Mouse (Mus musculus) cerebellum, adult 8-10 months (tissue): ENCODE data around the gene Brms1l.
A peak's percentile ranks its signal among the peaks of the same experiment; 100 is the strongest.
"Not testable (repeated sequence)": the region's sequence is repeated elsewhere in the genome, so short reads cannot be mapped to it uniquely, and the experiment has no call there.

Experiments used
- DNase-seq: peaks from one replicate; pipeline ENCODE4 v3.0.0; 2022

Brms1l gene

GRCm38 (mm10) chr12:55836199-55836951, at the start of gene Brms1l:
Brms1l (plus strand) TSS chr12:55836324.
- peak; percentile 94 for DNase-seq

- not testable (repeated sequence) for DNase-seq
These were observed 41.6 kb upstream of the Brms1l start for GRCm38 (mm10) chr12:55794485-55794884.

DNA sequence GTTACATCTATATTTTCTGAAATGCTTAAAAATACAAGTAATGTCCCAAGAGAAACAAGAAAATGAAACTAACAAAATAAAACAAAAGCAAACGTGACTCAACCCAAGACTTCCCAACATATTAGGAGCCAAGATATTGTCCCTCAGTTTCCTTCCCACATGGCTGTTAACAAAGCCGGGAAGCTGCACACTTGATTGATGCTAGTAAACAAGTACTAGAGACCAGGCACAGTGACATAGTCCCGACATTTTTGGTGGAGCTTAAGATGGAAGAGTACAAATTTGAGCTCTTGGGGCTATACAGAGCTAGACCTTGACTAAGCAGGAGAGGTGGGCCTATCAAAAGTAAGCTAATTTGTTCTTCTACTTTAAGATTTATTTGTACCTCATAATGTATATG, 39.0 kb upstream of the Brms1l start:
- no peak for DNase-seq

GRCm38 (mm10) chr12:55798745-55799144, 37.4 kb upstream of the Brms1l start:
- no peak for DNase-seq

GRCm38 (mm10) chr12:55800144-55800543, 36.0 kb upstream of the Brms1l start:
- no peak for DNase-seq

DNA sequence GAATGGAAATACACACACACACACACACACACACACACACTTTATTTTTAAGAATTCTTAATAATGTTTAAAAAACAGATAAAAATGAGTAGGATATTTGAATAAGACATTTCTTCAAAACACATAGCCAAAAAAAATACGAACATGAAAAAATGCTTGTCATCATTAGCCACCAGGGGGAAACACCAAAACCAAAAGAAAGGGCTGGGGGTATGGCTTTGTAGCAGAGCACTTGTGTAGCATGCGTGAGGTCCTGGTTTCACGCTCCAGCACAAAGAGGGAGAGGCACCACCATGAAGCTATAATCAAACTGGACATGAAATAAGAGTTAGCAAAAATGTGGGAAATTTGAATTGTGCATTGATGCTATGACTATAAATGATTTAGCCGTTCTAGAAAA, 35.0 kb upstream of the Brms1l start:
- DNase-seq: no peak

DNA sequence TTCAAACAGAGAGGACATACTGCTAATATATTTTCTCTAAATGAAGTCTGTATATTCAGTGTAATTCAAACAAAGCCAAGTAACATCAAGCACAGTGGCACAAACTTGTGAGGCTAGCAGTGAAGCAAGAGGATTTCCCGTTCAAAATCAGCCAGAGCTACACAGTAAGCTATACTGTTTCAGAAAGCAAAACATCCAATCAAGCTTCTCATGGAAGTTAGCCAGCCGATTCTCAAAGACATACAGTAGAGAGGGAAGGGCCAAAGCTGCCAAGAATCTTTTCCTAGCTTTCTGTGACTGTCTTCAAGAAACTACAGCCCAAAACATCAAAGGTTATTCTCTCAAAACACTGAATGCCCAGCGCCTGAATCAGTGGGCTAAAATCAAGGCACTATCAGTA, 31.1 kb upstream of the Brms1l start:
- no peak for DNase-seq

GRCm38 (mm10) chr12:55816488-55816887, 19.6 kb upstream of the Brms1l start:
- DNase-seq: no peak

DNA sequence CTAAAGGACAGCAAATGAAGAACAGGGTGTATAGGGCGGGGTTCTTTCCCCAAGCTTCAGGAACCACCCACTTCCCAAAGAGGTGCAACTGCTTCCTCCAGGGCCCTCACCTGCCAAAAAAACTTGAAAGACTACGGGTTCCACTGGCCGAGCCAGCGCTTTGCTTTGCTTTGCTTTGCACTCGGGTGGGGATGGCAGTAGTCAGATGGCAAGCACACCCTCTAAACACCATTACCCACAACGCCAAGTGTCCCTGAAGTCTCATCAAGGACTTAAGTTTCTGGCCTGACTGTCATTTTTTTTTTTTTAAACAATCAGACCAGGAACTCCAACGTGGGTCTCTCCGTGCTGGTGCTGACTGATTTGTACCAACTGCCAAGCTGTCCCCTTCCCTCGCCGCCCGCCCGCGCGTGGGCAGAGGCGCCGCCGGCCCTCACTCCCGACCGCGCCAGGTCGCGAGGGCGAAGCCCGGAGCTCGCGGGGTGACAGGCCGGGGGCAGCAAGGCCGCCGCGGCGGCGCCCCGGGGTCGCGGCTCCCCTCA, 15.9 kb upstream of the Brms1l start:
- peak; percentile 41 for DNase-seq

DNA sequence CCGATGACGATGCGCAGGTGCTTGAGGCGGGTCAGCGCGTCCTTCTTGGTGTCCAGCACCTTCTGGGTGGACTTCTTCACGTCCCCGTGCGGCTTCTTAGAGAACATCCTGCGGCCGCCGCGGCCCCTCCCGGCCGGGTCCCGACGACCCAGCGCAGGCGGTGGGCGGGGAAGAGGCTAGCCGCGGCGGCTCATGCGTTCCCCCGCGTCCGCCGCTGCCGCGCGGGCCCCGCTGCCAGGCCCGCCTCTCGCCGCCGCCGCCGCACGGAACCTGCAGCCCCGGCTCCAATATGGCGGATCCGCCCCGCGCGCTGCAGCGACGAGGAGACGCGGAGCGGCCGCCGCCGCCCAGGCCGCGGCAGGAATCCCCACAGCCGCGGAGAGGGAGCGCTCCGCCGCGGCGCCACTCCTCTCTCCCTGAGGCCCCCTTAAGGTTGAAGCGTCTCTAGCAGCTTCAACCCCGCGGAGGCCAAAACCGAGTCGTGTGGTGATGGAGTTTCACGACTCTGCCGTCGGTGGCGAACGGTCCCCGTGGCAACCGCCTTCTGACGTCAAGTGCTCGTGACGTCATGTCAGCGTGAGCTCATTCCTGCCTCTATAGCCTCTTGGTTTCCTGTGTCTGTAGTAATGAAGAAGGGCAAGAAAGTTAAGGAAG, 15.3 kb upstream of the Brms1l start, which contains the start of gene Ralgapa1:
Gene Ralgapa1 (minus strand): TSS at position 507 of the 654 bp plus-strand sequence.
- DNase-seq: peak; percentile 78

GRCm38 (mm10) chr12:55824027-55824426, 12.1 kb upstream of the Brms1l start:
- DNase-seq: no peak

- DNase-seq: no peak
These were observed 10.6 kb upstream of the Brms1l start for GRCm38 (mm10) chr12:55825537-55825936.

GRCm38 (mm10) chr12:55831101-55831500, 5.0 kb upstream of the Brms1l start:
- peak; percentile 61 for DNase-seq

- DNase-seq: no peak
These were observed 3.2 kb upstream of the Brms1l start for GRCm38 (mm10) chr12:55832961-55833360.

- DNase-seq: no peak
These were observed 2.1 kb upstream of the Brms1l start for GRCm38 (mm10) chr12:55833906-55834625.

- no peak for DNase-seq
These were observed 1.2 kb upstream of the Brms1l start for GRCm38 (mm10) chr12:55834891-55835290.

GRCm38 (mm10) chr12:55835857-55836198, 296 bp upstream of the Brms1l start:
- no peak for DNase-seq

- no peak for DNase-seq
These were observed 1.4 kb downstream of the Brms1l start for GRCm38 (mm10) chr12:55837495-55837894.

GRCm38 (mm10) chr12:55846741-55847140, 10.6 kb downstream of the Brms1l start:
- no peak for DNase-seq

DNA sequence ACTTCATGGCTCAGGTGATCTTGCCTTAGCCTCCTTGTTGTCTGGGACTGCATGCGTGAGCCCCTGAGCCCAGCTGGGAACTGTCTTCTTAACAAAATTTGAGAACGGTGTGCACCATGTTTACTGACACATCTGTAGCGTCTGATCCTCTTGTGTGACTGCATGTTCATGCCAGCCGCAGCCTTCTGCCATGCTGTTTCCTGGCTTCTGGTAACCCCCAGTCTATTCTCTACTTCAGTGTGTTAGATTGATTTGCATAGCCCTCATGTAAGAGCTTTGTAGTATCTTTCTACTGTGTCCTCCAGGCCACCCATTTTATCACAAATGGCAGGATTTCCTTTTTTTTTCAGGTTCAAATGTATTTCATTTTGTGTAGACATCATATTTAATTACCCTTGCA, 11.7 kb downstream of the Brms1l start:
- no peak for DNase-seq

DNA sequence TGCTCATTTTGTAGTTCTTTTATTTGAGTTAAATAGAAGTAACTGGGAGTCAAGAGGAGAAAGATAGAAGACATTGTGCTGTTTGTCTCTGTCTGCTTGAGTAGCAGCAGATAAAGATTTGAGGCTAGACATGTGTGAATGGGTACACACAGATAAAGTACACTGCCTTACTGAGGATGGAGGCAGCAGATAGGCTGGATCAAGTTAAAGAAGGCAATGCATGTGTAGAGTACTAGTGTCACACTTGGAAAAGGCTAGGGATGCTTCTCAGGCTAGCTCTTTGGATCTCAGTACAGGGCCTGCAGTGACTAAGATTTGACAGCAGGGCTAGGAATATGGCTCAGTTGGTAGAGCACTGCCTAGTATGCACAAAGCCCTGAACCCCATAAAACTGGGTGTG, 14.5 kb downstream of the Brms1l start:
- no peak for DNase-seq

- DNase-seq: no peak
These were observed 23.6 kb downstream of the Brms1l start for GRCm38 (mm10) chr12:55859409-55860349.
